Mouse (Mus musculus): ENCODE measurements around the gene Gtf2f2.
"Not testable (repeated sequence)": the region's sequence is repeated elsewhere in the genome, so short reads cannot be mapped to it uniquely, and the experiment has no call there.

DNA sequence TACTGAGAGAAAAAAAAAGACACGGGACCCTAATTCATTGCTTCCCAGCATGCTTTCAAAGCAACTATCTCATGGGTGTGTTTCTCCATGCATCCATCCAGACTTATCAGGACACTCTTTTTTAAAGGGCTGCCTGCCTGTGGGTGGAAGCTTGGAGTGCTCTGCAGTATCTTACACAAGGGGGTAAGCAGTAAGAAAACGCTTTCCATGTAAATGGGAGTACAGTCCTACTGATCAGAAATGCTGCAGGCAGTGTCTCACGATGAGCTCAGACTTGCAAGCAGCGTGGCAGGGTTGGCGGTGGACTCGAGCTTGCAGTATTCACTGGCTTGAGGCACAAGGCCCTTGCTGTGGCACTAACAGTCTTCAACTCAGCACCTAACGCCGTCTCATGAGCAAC is 81.0 kb downstream of the Gtf2f2 start:
- TF ChIP-seq POLR2A (IDR thresholded peaks at IDR 0.05; ENCODE audit: insufficient read length, low read depth); REST (IDR thresholded peaks at IDR 0.05; ENCODE audit: insufficient read depth, insufficient read length); POLR2AphosphoS2 (IDR thresholded peaks at IDR 0.05; ENCODE audit: insufficient read length, low read depth): not testable (repeated sequence)
